Comparison of ENCODE assay signal across 10 mouse cellular contexts in the genomic region with DNA sequence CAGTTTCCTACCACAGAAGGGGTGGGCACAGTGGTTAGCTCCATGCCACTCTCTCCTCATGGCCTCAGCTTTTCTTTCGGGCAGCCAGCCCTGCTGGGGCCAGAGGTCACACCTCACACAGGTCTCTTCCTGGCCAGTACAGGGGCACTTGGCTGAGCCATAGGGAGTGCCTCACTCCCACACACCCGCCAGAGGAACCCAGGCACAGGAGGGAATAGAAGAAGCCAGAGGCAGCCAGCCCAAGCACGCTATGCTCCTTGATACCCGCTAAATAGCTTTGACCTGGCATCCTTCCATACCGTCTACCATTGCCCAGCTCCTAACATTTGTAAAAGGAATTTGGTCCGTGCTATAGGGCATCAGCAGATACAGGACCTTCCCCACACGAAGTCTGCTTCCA.
DNase-seq lines count a peak whose midpoint lies in the region; ATAC-seq and TF ChIP-seq lines count a peak whose summit lies in the region.
"Had no signal": no experiment of that assay in that cellular context is flagged by ENCODE, and none has a peak within 500 bp of the region (broad histone marks: within the 10 kb centered on the region; RNA-seq: fewer than 3 reads in every experiment).

No protein-coding gene starts in this region.

- no peak overlapping the region for H3K27ac ChIP-seq in heart, embryonic 14.5 days (replicated peaks in 1 of 2; ENCODE audit: control insufficient read depth in 1 of 2, insufficient read depth in 1 of 2, low read depth in 2 of 2, low read length in 2 of 2)
- no peak overlapping the region for H3K27ac ChIP-seq in kidney, postnatal 0 days
- no peak overlapping the region for H3K27ac ChIP-seq in liver, embryonic 11.5 days (ENCODE audit: low read depth, low read length)

- H3K4me2 ChIP-seq in heart, embryonic 14.5 days (ENCODE audit: low read length): no peak overlapping the region
- no peak overlapping the region; the same call in 1 of the 2 replicates for H3K4me2 ChIP-seq in kidney, postnatal 0 days (ENCODE audit: low read length)
- no peak overlapping the region for H3K4me2 ChIP-seq in liver, embryonic 11.5 days
- H3K4me2 ChIP-seq: heart, embryonic 13.5 days had no signal

- 0 out of 2 replicates have a peak, but pooled peaks have one; percentile 20 for ATAC-seq in heart, embryonic 14.5 days (ENCODE audit: insufficient number of reproducible peaks, insufficient read depth, low FRiP score, low read depth)
- peak; percentile 23; the same call in 1 of the 2 replicates for ATAC-seq in kidney, postnatal 0 days (replicated peaks; ENCODE audit: low FRiP score, low read depth)
- no peak for ATAC-seq in liver, embryonic 11.5 days (replicated peaks; ENCODE audit: low FRiP score)

- no peak for TF ChIP-seq CTCF in kidney, postnatal 0 days (IDR thresholded peaks at IDR 0.05; ENCODE audit: low read depth)

- no peaks in the 10 kb centered on the region for H3K9me3 ChIP-seq in heart, embryonic 14.5 days (ENCODE audit: control insufficient read depth, low read length)
- H3K9me3 ChIP-seq in kidney, postnatal 0 days (replicated peaks; ENCODE audit: low read length): no peaks in the 10 kb centered on the region
- no peaks in the 10 kb centered on the region for H3K9me3 ChIP-seq in liver, embryonic 11.5 days (ENCODE audit: control insufficient read depth, low read length)
- H3K9me3 ChIP-seq: heart, embryonic 13.5 days had no signal

- H3K27me3 ChIP-seq in heart, embryonic 14.5 days (ENCODE audit: control insufficient read depth, insufficient read depth, low read length): no peaks in the 10 kb centered on the region
- no peaks in the 10 kb centered on the region for H3K27me3 ChIP-seq in kidney, postnatal 0 days (ENCODE audit: insufficient read depth, low read length)
- H3K27me3 ChIP-seq in liver, embryonic 11.5 days (replicated peaks; ENCODE audit: control insufficient read depth, insufficient read depth, low read length): no peaks in the 10 kb centered on the region
- H3K27me3 ChIP-seq: heart, embryonic 13.5 days had no signal

- H3K4me3 ChIP-seq in heart, embryonic 14.5 days (ENCODE audit: control insufficient read depth in 1 of 2, insufficient read depth in 1 of 2, low read depth in 1 of 2, low read length in 2 of 2): no peak overlapping the region
- no peak overlapping the region for H3K4me3 ChIP-seq in kidney, postnatal 0 days (replicated peaks; ENCODE audit: low read depth, low read length)
- H3K4me3 ChIP-seq in liver, embryonic 11.5 days (ENCODE audit: low read depth, low read length): no peak overlapping the region
- H3K4me3 ChIP-seq: heart, embryonic 13.5 days had no signal

- no peak for DNase-seq in heart, adult 9 months (ENCODE audit: low spot score in 2 of 2)
- DNase-seq in retina, postnatal 1 day: peak; percentile 55
- DNase-seq in retina, embryonic 14.5 days (ENCODE audit: low spot score): no peak
- DNase-seq in kidney, postnatal 0 days (ENCODE audit: low spot score): peak; percentile 50
- DNase-seq in thymus, postnatal 0 days (ENCODE audit: low spot score): no peak
- no peak for DNase-seq in frontal cortex, postnatal 36 days (ENCODE audit: low spot score in 2 of 2)
- DNase-seq in liver, embryonic 11.5 days (ENCODE audit: low spot score): no peak
- DNase-seq: adrenal gland, adult 8-10 months had no signal

- H3K36me3 ChIP-seq in heart, embryonic 14.5 days (ENCODE audit: control insufficient read depth, insufficient read depth, low read length): no peaks in the 10 kb centered on the region
- no peaks in the 10 kb centered on the region for H3K36me3 ChIP-seq in kidney, postnatal 0 days (ENCODE audit: insufficient read depth, low read length)
- no peaks in the 10 kb centered on the region for H3K36me3 ChIP-seq in liver, embryonic 11.5 days (ENCODE audit: control insufficient read depth, insufficient read depth, low read length)
- H3K36me3 ChIP-seq: heart, embryonic 13.5 days had no signal

- 41% methylated on average over 7 of the region's 7 CpGs for WGBS in heart, embryonic 14.5 days
- 19% methylated on average over 7 of the region's 7 CpGs for WGBS in kidney, postnatal 0 days
- 63% methylated on average over 7 of the region's 7 CpGs for WGBS in liver, embryonic 11.5 days

- no peak overlapping the region for H3K9ac ChIP-seq in heart, embryonic 14.5 days (ENCODE audit: low read length)
- H3K9ac ChIP-seq in kidney, postnatal 0 days (ENCODE audit: low read depth, low read length): no peak overlapping the region
- no peak overlapping the region for H3K9ac ChIP-seq in liver, embryonic 11.5 days (ENCODE audit: low read depth, low read length)
- H3K9ac ChIP-seq: heart, embryonic 13.5 days had no signal

- peaks cover 42 to 44% of the 10 kb centered on the region in 2 experiments for H3K4me1 ChIP-seq in heart, embryonic 14.5 days (ENCODE audit: control insufficient read depth in 2 of 2, insufficient read depth in 2 of 2, low read length in 2 of 2)
- peaks cover 13% of the 10 kb centered on the region; the same call in 1 of the 2 replicates for H3K4me1 ChIP-seq in kidney, postnatal 0 days (replicated peaks; ENCODE audit: insufficient read depth, low read length)
- H3K4me1 ChIP-seq in liver, embryonic 11.5 days (replicated peaks; ENCODE audit: control insufficient read depth, insufficient read depth, low read length): no peaks in the 10 kb centered on the region

Comparison
In these comparisons a context has a peak if more than half of its experiments do, and no peak if none do; other contexts are left out.
1. DNase-seq: peak in retina, postnatal 1 day (single experiment) and kidney, postnatal 0 days (single experiment); none in heart, adult 9 months (0 of 2), retina, embryonic 14.5 days (single experiment), thymus, postnatal 0 days (single experiment), frontal cortex, postnatal 36 days (0 of 2) and liver, embryonic 11.5 days (single experiment).